Mouse (Mus musculus): ENCODE results near the gene Dap.

The Dap gene

DNA sequence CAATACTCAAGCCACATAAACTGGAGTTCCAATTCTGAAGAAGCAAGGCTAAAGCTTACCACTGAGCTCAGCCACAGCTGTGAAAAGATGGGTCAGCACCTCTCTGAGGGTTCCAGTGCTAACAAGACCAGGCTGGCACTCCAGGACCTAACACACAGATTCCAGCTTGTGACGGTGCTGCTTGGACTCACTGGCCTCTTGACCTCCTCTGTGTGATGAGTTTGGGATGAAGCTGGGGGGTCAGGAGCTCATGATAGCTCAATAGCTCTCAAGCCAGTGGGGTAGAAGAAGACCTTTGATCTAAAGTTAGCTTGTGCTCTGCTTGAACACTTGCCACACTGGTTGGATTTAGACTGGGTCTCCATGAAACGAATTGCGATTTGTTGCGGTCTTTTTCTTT, 82.6 kb downstream of the Dap start:
- DNase-seq, result no peak

DNA sequence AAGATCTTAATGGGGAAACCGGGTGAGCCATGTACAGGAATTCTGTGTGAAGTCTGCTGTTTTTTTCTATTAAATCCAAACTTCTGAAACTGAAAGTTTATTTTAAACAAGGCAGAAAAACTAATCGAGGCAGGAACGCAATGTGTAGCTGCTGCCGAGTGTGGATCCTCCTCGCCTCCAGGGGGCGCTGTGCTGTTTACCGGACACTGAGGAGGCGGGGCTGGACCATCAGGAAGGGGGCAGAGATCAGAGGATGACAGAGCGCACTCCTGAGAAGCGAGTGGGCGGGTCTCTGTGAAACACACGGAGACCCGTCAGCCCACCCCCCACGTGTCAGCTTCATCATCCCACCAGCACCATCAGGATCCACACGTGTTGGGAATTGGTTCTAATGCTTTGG, 85.4 kb downstream of the Dap start:
- no peak for DNase-seq

DNA sequence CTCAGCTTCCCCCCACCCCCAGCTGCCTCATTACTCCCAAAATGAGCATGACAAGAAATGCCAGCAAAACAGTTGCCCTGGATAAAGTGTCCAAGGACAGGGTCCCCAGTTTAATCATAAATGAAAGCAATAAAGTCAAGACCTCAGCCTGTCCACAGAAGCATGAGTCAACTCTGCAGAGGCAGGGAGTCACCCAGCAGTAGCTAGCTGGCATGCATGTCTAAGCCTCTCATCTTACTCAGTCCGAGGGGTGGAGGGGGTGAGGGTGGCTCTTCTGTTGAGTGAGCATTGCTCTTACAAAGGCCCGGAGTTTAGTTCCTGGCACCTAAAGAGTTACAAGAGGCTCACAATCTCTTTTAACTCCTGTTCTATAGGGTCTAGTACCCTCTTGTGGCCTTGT, 87.9 kb downstream of the Dap start:
- DNase-seq, result no peak

DNA sequence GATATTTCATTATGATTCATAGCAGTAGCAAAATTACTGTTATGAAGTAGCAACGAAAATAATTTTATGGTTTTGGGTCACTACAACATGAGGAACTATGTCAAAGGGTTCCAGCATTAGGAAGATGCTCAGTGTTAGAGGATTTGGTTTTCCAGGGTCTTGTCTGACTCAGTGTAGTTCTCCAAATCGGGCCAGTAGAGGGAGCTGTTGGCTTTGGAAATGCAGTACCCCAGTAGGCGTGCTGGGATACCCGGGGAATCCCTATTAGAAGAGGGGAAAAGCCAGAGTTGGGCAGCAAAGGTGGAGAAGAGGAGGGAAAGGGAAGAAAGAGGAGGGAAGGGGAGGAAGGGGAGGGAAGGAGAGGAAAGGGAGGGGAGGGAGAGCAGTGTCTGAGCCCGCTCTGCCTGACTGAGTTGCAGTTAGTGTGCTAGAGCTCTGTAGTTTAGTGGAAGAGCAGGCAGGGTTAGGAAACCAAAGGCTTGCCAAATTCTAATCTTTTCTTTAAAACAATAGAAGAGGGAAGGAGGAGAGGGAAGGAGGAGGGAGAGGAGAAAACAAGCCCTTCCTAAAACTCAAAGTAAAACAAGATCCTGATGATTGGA, 91.6 kb downstream of the Dap start:
- DNase-seq, result peak; percentile 89

DNA sequence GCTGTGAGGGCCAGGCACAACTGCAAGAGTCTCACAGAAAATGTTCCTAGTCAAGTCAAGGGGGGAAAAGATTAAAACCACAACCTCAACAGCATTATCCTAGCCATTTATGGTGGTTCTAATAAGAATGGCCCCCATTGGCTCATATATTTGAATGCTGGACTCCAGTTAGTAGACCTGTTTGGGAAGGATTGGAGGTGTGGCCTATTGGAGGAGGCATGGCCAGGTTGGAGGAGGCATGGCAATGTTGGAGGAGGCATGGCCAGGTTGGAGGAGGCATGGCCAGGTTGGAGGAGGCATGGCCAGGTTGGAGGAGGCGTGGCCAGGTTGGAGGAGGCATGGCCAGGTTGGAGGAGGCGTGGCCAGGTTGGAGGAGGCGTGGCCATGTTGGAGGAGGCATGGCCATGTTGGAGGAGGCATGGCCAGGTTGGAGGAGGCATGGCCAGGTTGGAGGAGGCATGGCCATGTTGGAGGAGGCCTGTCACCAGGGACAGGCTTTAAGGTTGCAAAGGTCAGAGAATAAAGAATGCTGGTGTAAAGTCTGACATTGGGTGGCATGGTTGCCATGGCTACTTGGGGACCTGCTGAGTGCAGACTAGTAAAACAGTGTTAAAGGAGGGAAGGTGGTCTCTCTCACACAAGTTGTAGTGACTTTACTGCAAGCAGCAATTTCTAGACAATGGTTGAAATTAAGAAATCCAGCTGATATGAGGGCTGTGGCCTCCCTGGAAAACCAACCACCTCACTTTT, 93.1 kb downstream of the Dap start:
- no peak for DNase-seq

DNA sequence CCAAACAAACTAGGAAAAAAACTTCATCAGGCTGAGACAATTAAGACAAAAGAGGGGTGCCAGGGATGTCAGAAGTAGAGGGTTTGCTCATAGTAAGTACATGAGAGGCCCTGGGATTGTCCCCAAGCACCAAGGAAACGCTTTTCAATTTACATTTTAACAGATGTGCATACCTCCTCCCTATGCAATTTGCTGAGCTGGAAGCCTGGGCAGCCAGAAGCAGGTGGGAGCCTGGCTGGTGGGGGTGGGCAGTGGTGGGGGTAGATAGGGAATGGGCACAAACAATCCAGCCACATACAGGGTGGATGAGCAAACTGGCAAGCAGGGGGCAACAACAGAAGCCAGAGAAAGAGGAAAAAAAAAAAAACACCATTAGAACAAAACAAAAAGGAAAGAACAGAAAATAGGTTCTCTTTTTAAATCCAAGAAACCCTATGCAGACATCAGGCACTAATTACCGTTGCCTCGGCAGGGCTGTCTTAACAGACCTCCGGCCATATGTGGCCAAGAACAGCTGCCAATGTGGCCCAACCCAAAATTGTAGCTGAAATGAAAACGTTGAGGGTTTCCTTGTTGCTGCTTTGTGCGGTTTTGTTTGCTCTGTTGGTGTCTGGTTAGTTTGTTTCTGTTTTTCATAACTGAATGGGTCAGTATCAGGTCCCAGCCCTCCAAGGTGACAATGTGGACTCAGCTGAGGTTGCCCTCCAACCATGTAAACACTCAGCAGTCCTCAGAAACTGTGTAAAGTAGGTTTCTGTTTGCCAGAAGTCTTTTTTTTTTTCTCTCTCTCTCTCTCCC, 94.2 kb downstream of the Dap start:
- DNase-seq, result no peak

DNA sequence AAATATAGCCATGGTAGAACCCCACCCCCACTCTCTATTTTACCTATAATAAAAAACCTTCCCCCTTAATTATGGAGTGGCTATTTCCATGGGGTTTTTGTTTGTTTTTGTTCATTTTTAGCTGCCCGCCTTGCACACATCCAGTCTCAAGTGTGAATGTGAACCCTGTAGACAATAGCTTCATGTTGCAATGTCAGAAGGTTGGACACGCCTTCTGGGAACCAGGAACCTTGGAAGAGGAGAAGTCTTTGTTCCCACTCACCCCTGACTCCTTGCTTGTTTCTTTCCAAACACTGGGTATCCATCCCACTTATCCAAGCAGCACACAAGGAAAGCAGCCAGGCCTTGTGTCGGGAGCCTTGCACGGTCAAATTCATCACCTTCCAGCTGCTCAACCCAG, 94.9 kb downstream of the Dap start:
- DNase-seq, result no peak

DNA sequence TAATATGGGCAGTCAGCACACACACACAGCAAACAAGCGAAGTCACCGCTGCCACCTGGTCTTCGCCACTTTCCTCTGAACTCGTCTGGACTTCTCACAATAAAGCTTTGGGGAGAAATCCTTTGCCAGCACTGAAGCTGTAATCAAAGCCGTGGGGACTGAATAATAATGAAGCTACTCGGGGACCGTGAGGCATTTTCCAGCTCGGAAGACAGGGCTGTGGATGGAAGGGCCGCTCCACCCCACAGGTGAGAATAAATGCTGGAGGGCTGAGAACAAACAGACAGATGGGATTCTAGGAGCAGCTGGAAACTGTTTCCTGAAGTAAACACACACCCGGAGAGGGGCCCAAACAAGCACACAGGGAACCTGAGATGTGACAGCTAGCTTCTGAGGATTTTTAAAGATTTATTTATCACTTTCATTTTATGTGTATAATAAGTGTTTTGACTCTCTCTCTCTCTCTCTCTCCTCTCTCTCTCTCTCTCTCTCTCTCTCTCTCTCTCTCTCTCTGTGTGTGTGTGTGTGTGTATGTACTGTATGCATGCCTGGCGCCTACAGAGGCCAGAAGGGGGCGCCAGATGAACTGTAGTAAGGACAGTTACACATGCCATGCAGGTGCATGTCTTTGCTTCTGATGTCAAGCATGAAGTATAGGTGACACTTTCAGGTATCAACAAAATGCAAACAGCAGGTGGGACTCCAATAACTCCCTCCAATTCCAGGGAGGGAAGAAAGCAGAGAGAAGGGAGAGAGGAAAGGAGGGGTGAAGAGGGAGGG, 96.7 kb downstream of the Dap start:
- DNase-seq, result no peak

DNA sequence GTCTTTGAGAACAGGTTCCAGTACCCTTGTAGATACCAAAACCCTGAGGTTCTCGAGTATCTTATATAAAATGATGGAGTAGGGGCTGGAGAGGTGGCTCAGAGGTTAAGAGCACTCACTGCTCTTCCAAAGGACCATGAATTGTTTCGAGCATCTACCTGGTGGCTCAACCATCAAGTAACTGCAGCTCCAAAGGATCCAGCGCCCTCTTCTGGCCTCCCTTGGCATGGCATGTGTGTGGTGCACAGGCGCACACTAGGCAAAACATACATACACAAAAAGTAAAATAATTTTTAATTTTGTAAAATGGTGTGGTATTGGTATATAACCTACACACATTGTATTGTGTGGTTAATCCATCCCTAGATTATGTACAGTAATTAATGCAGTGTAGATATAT, 99.6 kb downstream of the Dap start:
- DNase-seq, result no peak
